Comparison of ENCODE assay signal across 8 mouse cellular contexts in the genomic region with DNA sequence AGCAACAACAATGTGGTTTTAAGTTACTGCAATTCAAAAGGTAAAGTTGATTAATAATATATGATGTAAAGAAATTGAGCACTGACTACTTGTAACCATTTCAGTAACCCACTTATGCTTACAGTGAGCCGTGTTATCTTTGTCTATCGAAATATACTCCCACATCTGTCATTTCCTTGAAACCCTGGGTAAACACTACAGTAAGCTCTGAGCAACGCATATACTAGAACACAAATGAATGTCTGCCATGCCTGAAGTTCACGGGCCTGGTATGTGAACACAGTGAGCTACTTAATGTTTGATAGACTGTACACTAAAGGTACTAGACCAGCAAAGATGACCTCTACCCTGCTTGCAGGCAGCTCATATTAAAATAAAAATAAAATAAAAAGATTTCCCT. TPM values are rescaled to one million over a fixed set of nuclear protein-coding genes. Genes with fewer than 3 reads are reported as not detected.
A peak's percentile ranks its signal among the peaks of the same experiment; 100 is the strongest.
DNase-seq lines count a peak whose midpoint lies in the region; ATAC-seq and TF ChIP-seq lines count a peak whose summit lies in the region.

No protein-coding gene starts in this region.

- H3K27ac ChIP-seq in lung, postnatal 0 days (ENCODE audit: low read length): no peak overlapping the region
- H3K27ac ChIP-seq in limb, embryonic 14.5 days (replicated peaks; ENCODE audit: low read depth, low read length): no peak overlapping the region
- H3K27ac ChIP-seq in stomach, postnatal 0 days (replicated peaks): no peak overlapping the region

- H3K27me3 ChIP-seq in lung, postnatal 0 days (replicated peaks; ENCODE audit: insufficient read depth, low read length): no peaks in the 10 kb centered on the region
- no peaks in the 10 kb centered on the region for H3K27me3 ChIP-seq in limb, embryonic 14.5 days (ENCODE audit: control insufficient read depth, insufficient read depth, low read length)
- no peaks in the 10 kb centered on the region for H3K27me3 ChIP-seq in stomach, postnatal 0 days (ENCODE audit: control insufficient read depth, insufficient read depth, low read length)

- H3K9ac ChIP-seq in lung, postnatal 0 days (replicated peaks; ENCODE audit: low read depth): no peak overlapping the region
- H3K9ac ChIP-seq in limb, embryonic 14.5 days (ENCODE audit: low read depth, low read length, severe bottlenecking): no peak overlapping the region
- H3K9ac ChIP-seq in stomach, postnatal 0 days (ENCODE audit: low read length): no peak overlapping the region

- DNase-seq in heart, adult 11 months: peak; percentile 60
- DNase-seq in heart, postnatal 10 days: no peak
- DNase-seq in lung, postnatal 0 days (ENCODE audit: low spot score): peak; percentile 42
- DNase-seq in lung, adult 18-20 months: no peak
- DNase-seq in limb, embryonic 14.5 days (ENCODE audit: low spot score): no peak
- no peak for DNase-seq in stomach, postnatal 0 days (ENCODE audit: low spot score)
- DNase-seq in natural killer cell, adult 2 months (ENCODE audit: low spot score in 2 of 2): no peak
- no peak for DNase-seq in layer of hippocampus, postnatal 14 days (ENCODE audit: low spot score in 2 of 2)

- no peak overlapping the region; the same call in 1 of the 2 replicates for H3K4me2 ChIP-seq in lung, postnatal 0 days (replicated peaks; ENCODE audit: low read depth, low read length)
- H3K4me2 ChIP-seq in limb, embryonic 14.5 days (replicated peaks; ENCODE audit: low read depth, low read length, severe bottlenecking): peak overlapping the region; percentile 21; the same call in 1 of the 2 replicates
- H3K4me2 ChIP-seq in stomach, postnatal 0 days (replicated peaks; ENCODE audit: low read depth): 0 out of 2 replicates have a peak overlapping the region, but pooled peaks have one; percentile 81

- no peak overlapping the region; the same call in 1 of the 2 replicates for H3K4me3 ChIP-seq in lung, postnatal 0 days (ENCODE audit: low read depth, low read length)
- no peak overlapping the region for H3K4me3 ChIP-seq in limb, embryonic 14.5 days (replicated peaks; ENCODE audit: low read length)
- no peak overlapping the region for H3K4me3 ChIP-seq in stomach, postnatal 0 days (ENCODE audit: low read depth, low read length)

- no peaks in the 10 kb centered on the region for H3K36me3 ChIP-seq in lung, postnatal 0 days (ENCODE audit: insufficient read depth, low read length)
- H3K36me3 ChIP-seq in limb, embryonic 14.5 days (ENCODE audit: control insufficient read depth, insufficient read depth, low read length): 0 out of 2 replicates have a peak, but pooled peaks cover 2% of the 10 kb centered on the region
- no peaks in the 10 kb centered on the region; the same call in 1 of the 2 replicates for H3K36me3 ChIP-seq in stomach, postnatal 0 days (ENCODE audit: control insufficient read depth, insufficient read depth, low read length)

- WGBS in lung, postnatal 0 days: 11% methylated on average over 4 of the region's 4 CpGs
- WGBS in limb, embryonic 14.5 days: 76% methylated on average over 4 of the region's 4 CpGs
- 12% methylated on average over 4 of the region's 4 CpGs for WGBS in stomach, postnatal 0 days

- TF ChIP-seq EP300 in lung, postnatal 0 days (IDR thresholded peaks at IDR 0.05): 0 out of 2 replicates have a peak, but pooled peaks have one; percentile 19
- TF ChIP-seq EP300 in stomach, postnatal 0 days (optimal IDR thresholded peaks at IDR 0.05): no peak

- ATAC-seq in lung, postnatal 0 days: no peak
- ATAC-seq in limb, embryonic 14.5 days (ENCODE audit: low FRiP score, low read depth): no peak
- ATAC-seq in stomach, postnatal 0 days (ENCODE audit: low FRiP score, low TSS enrichment): no peak

- H3K9me3 ChIP-seq in lung, postnatal 0 days (ENCODE audit: low read length): no peaks in the 10 kb centered on the region
- H3K9me3 ChIP-seq in limb, embryonic 14.5 days (ENCODE audit: control insufficient read depth, low read length): no peaks in the 10 kb centered on the region
- H3K9me3 ChIP-seq in stomach, postnatal 0 days (ENCODE audit: control insufficient read depth, low read length): no peaks in the 10 kb centered on the region

- no peak for TF ChIP-seq CTCF in lung, postnatal 0 days (IDR thresholded peaks at IDR 0.05)
- no peak for TF ChIP-seq CTCF in stomach, postnatal 0 days (IDR thresholded peaks at IDR 0.05; ENCODE audit: low read depth)

- peaks cover 14% of the 10 kb centered on the region; the same call in 1 of the 2 replicates for H3K4me1 ChIP-seq in lung, postnatal 0 days (ENCODE audit: insufficient read depth, low read depth, low read length)
- peaks cover 10% of the 10 kb centered on the region for H3K4me1 ChIP-seq in limb, embryonic 14.5 days (ENCODE audit: control insufficient read depth, insufficient read depth, low read length)
- no peaks in the 10 kb centered on the region for H3K4me1 ChIP-seq in stomach, postnatal 0 days (replicated peaks; ENCODE audit: control insufficient read depth, insufficient read depth)

- TF ChIP-seq POLR2A in limb, embryonic 14.5 days (IDR thresholded peaks at IDR 0.05; ENCODE audit: borderline replicate concordance, extremely low read depth, insufficient read depth, insufficient read length): no peak

- intact Hi-C loops in heart, postnatal 10 days (cut with DNase I): loop anchor here (5.0 kb wide), 2 partner anchors 35 to 75 kb away; no protein-coding TSS in a partner anchor

RNA-seq across cellular contexts. Expression of a gene that starts 2.3 kb away (rescaled TPM):
- 10 to 100 TPM; 35.1 to 36.4 TPM for total RNA-seq in heart, postnatal 10 days (2021)
- 88.3 and 93.5 TPM in 2 replicates for polyA plus RNA-seq in lung, postnatal 0 days (2015; fragmentation: Nextera tagmentation; extraction: Ambion mirVana)
- polyA plus RNA-seq in limb, embryonic 14.5 days (2012; rRNA removed): 30.8 and 34.8 TPM in 2 replicates
- 57.6 and 70.2 TPM in 2 replicates for polyA plus RNA-seq in limb, embryonic 14.5 days (2014; fragmentation: Nextera tagmentation; extraction: Ambion mirVana)
- 73.5 and 80.9 TPM in 2 replicates for polyA plus RNA-seq in stomach, postnatal 0 days (2015; fragmentation: Nextera tagmentation; extraction: Ambion mirVana)
- 100 to 1,000 TPM; 102 to 112 TPM for total RNA-seq in layer of hippocampus, postnatal 14 days (2021)

Comparison
In these comparisons a context has a peak if more than half of its experiments do, and no peak if none do; other contexts are left out.
1. DNase-seq: peak in heart, adult 11 months (single experiment) and lung, postnatal 0 days (single experiment); none in heart, postnatal 10 days (0 of 2), lung, adult 18-20 months (0 of 2), limb, embryonic 14.5 days (single experiment), stomach, postnatal 0 days (single experiment), natural killer cell, adult 2 months (0 of 2) and layer of hippocampus, postnatal 14 days (0 of 2).